Mouse (Mus musculus): ENCODE results near the gene Gm765. TPM values are rescaled to one million over a fixed set of nuclear protein-coding genes. Genes with fewer than 3 reads are reported as not detected.

Gene Gm765
- polyA plus RNA-seq, 1 experiment from 2014 or later, result not detected

GRCm38 (mm10) chr6:98287521-98287920, 55.0 kb downstream of the Gm765 start:
- H3K4me3 ChIP-seq, result no peak overlapping the region
- WGBS, result 53% methylated on average over 6 of the region's 6 CpGs
- no peak overlapping the region for H3K9ac ChIP-seq
- H3K36me3 ChIP-seq (ENCODE audit: poor library complexity, severe bottlenecking), result no peaks in the 10 kb centered on the region
- H3K27me3 ChIP-seq, result no peaks in the 10 kb centered on the region
- no peak overlapping the region for H3K4me2 ChIP-seq
- H3K4me1 ChIP-seq, result 0 out of 2 replicates have a peak, but pooled peaks cover 8% of the 10 kb centered on the region
- no peak overlapping the region for H3K27ac ChIP-seq
- H3K9me3 ChIP-seq (replicated peaks), result no peaks in the 10 kb centered on the region
- no peak for ATAC-seq

GRCm38 (mm10) chr6:98285190-98285589, 57.4 kb downstream of the Gm765 start:
- 93% methylated on average over 2 of the region's 2 CpGs for WGBS

GRCm38 (mm10) chr6:98282791-98283190, 59.8 kb downstream of the Gm765 start:
- Histone ChIP-seq H3K27me3 (no peaks in the 10 kb centered on the region), H3K4me3 (no peak overlapping the region), H3K36me3 (ENCODE audit: poor library complexity, severe bottlenecking) (no peaks in the 10 kb centered on the region), H3K9ac (no peak overlapping the region), H3K4me2 (no peak overlapping the region), H3K9me3 (replicated peaks) (no peaks in the 10 kb centered on the region), H3K4me1 (0 out of 2 replicates have a peak, but pooled peaks cover 3% of the 10 kb centered on the region), H3K27ac (no peak overlapping the region)
- WGBS, result 77% methylated on average over 4 of the region's 4 CpGs
- no peak for ATAC-seq

More at GRCm38 (mm10) chr6:98285190-98285589, 57.4 kb downstream of the Gm765 start:
- no peak overlapping the region for H3K4me3 ChIP-seq
- no peaks in the 10 kb centered on the region for H3K9me3 ChIP-seq (replicated peaks)
- no peaks in the 10 kb centered on the region for H3K27me3 ChIP-seq
- H3K4me1 ChIP-seq, result 0 out of 2 replicates have a peak, but pooled peaks cover 8% of the 10 kb centered on the region
- no peak overlapping the region for H3K4me2 ChIP-seq
- H3K27ac ChIP-seq, result no peak overlapping the region
- H3K9ac ChIP-seq, result no peak overlapping the region
- H3K36me3 ChIP-seq (ENCODE audit: poor library complexity, severe bottlenecking), result no peaks in the 10 kb centered on the region
- ATAC-seq, result no peak

- H3K9me3 ChIP-seq (replicated peaks), result no peaks in the 10 kb centered on the region
- 89% methylated on average over 1 of the region's 1 CpGs for WGBS
- ATAC-seq, result no peak
Measured at GRCm38 (mm10) chr6:98271553-98271952, 71.0 kb downstream of the Gm765 start.

GRCm38 (mm10) chr6:98262961-98263360, 79.6 kb downstream of the Gm765 start:
- no peak overlapping the region for H3K4me2 ChIP-seq
- H3K4me1 ChIP-seq, result no peaks in the 10 kb centered on the region
- H3K4me3 ChIP-seq, result no peak overlapping the region
- WGBS, result 62% methylated on average over 2 of the region's 2 CpGs
- no peaks in the 10 kb centered on the region for H3K27me3 ChIP-seq
- H3K36me3 ChIP-seq (ENCODE audit: poor library complexity, severe bottlenecking), result no peaks in the 10 kb centered on the region
- peaks cover 14% of the 10 kb centered on the region; the same call in 1 of the 2 replicates for H3K9me3 ChIP-seq (replicated peaks)
- no peak overlapping the region for H3K9ac ChIP-seq
- H3K27ac ChIP-seq, result no peak overlapping the region
- ATAC-seq, result no peak

More at GRCm38 (mm10) chr6:98271553-98271952, 71.0 kb downstream of the Gm765 start:
- Histone ChIP-seq H3K4me1 (no peaks in the 10 kb centered on the region), H3K4me3 (no peak overlapping the region), H3K36me3 (ENCODE audit: poor library complexity, severe bottlenecking) (no peaks in the 10 kb centered on the region), H3K4me2 (no peak overlapping the region), H3K27me3 (no peaks in the 10 kb centered on the region), H3K27ac (no peak overlapping the region), H3K9ac (no peak overlapping the region)

DNA sequence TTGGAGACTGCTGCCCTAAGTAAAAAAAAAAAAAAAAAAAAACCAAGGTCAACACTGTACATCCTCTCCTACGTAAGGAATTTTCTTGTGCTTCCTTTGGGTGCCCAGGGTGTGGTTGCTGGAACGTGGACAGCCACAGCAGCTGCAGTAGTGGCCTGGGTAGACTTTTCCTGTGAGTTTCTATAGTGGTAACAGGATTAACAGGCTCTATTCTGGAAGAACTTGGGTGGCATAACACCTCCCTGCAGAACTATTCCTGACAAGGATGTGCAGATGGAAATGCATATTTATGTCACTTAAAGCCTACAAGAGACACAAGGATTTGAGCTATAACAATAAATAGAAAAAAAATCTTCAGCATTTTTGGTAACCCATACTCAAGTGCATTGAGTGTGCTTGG, 83.5 kb downstream of the Gm765 start:
- Histone ChIP-seq H3K36me3 (ENCODE audit: poor library complexity, severe bottlenecking) (no peaks in the 10 kb centered on the region), H3K27me3 (no peaks in the 10 kb centered on the region), H3K4me2 (no peak overlapping the region), H3K27ac (no peak overlapping the region), H3K4me3 (no peak overlapping the region), H3K9ac (no peak overlapping the region), H3K9me3 (replicated peaks) (peaks cover 14% of the 10 kb centered on the region; the same call in 1 of the 2 replicates), H3K4me1 (no peaks in the 10 kb centered on the region)
- 66% methylated on average over 2 of the region's 2 CpGs for WGBS
- ATAC-seq, result no peak

GRCm38 (mm10) chr6:98246449-98246848, 96.1 kb downstream of the Gm765 start:
- ATAC-seq, result no peak
- H3K27ac ChIP-seq, result no peak overlapping the region

GRCm38 (mm10) chr6:98243186-98243585, 99.4 kb downstream of the Gm765 start:
- WGBS, result 34% methylated on average over 6 of the region's 6 CpGs
- Histone ChIP-seq H3K9me3 (replicated peaks) (no peaks in the 10 kb centered on the region), H3K9ac (no peak overlapping the region), H3K4me2 (no peak overlapping the region), H3K4me1 (peaks cover 8% of the 10 kb centered on the region), H3K27ac (no peak overlapping the region), H3K4me3 (no peak overlapping the region), H3K27me3 (no peaks in the 10 kb centered on the region), H3K36me3 (ENCODE audit: poor library complexity, severe bottlenecking) (no peaks in the 10 kb centered on the region)
- ATAC-seq, result no peak

More at GRCm38 (mm10) chr6:98246449-98246848, 96.1 kb downstream of the Gm765 start:
- no peak overlapping the region for H3K9ac ChIP-seq
- no peak overlapping the region for H3K4me2 ChIP-seq
- H3K4me3 ChIP-seq, result no peak overlapping the region
- no peaks in the 10 kb centered on the region for H3K9me3 ChIP-seq (replicated peaks)
- no peaks in the 10 kb centered on the region for H3K27me3 ChIP-seq
- H3K36me3 ChIP-seq (ENCODE audit: poor library complexity, severe bottlenecking), result no peaks in the 10 kb centered on the region
- H3K4me1 ChIP-seq, result peaks cover 8% of the 10 kb centered on the region
- 86% methylated on average over 2 of the region's 2 CpGs for WGBS

- 90% methylated on average over 8 of the region's 8 CpGs for WGBS
- no peak overlapping the region for H3K9ac ChIP-seq
- no peak for ATAC-seq
- H3K27ac ChIP-seq, result no peak overlapping the region
- no peak overlapping the region for H3K4me2 ChIP-seq
- no peaks in the 10 kb centered on the region for H3K27me3 ChIP-seq
- H3K9me3 ChIP-seq (replicated peaks), result no peaks in the 10 kb centered on the region
- no peaks in the 10 kb centered on the region for H3K36me3 ChIP-seq (ENCODE audit: poor library complexity, severe bottlenecking)
- H3K4me1 ChIP-seq, result peaks cover 8% of the 10 kb centered on the region
- no peak overlapping the region for H3K4me3 ChIP-seq
Measured at GRCm38 (mm10) chr6:98240561-98241272, 101.8 kb downstream of the Gm765 start.

DNA sequence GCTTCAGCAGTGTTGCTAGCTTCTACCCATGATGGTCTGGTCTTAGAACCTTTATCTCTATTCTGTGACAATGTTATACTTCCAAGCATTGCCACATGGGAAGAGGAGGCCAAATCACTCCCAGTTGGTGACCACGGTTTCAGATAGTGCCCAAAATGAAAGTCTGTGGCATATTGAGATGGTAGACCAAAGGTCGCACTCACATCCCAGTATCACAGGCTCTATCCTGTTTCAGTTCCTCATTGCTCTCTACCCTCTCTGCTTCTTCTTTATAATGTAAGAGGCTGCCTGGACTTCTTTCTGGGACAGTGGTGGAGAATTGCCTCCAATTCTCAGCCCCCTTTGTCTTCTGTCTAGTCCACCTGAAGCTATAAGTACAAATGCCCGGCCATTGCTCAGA, 108.5 kb downstream of the Gm765 start:
- H3K9ac ChIP-seq, result no peak overlapping the region
- no peak overlapping the region for H3K4me2 ChIP-seq
- H3K4me1 ChIP-seq, result no peaks in the 10 kb centered on the region
- no peaks in the 10 kb centered on the region for H3K36me3 ChIP-seq (ENCODE audit: poor library complexity, severe bottlenecking)
- WGBS, result 93% methylated on average over 3 of the region's 3 CpGs
- no peaks in the 10 kb centered on the region for H3K9me3 ChIP-seq (replicated peaks)
- no peaks in the 10 kb centered on the region for H3K27me3 ChIP-seq
- ATAC-seq, result no peak
- H3K27ac ChIP-seq, result no peak overlapping the region
- H3K4me3 ChIP-seq, result no peak overlapping the region

DNA sequence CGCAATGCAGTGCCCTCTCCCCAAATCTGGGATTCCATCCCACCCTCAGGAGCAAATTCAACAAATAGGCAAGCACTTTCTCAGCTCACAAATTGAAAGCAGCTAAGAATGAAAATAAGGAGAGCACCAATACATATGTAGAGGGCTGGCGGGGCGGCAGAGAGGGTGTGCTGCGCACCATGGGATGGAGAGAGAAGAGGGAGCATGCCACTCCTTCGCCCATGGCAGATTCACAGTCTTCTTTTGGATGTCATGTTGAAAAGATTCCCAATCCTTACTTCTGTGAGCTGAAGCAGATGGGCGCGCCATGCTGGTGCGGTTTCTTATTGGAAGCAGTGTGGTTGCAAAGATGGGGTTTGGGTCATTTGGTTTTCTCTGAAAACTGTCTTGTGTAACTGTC, 118.6 kb downstream of the Gm765 start:
- Histone ChIP-seq H3K9me3 (replicated peaks) (no peaks in the 10 kb centered on the region), H3K27me3 (no peaks in the 10 kb centered on the region), H3K9ac (no peak overlapping the region), H3K4me2 (no peak overlapping the region), H3K4me1 (no peaks in the 10 kb centered on the region), H3K4me3 (no peak overlapping the region), H3K27ac (no peak overlapping the region), H3K36me3 (ENCODE audit: poor library complexity, severe bottlenecking) (no peaks in the 10 kb centered on the region)
- ATAC-seq, result no peak; the same call in 1 of the 2 replicates
- WGBS, result 92% methylated on average over 8 of the region's 8 CpGs

GRCm38 (mm10) chr6:98221970-98222369, 120.6 kb downstream of the Gm765 start:
- no peak overlapping the region for H3K4me3 ChIP-seq
- no peak overlapping the region for H3K4me2 ChIP-seq
- no peaks in the 10 kb centered on the region for H3K4me1 ChIP-seq
- no peak overlapping the region for H3K27ac ChIP-seq
- ATAC-seq, result no peak; the same call in 1 of the 2 replicates
- WGBS, result 79% methylated on average over 16 of the region's 16 CpGs
- no peaks in the 10 kb centered on the region for H3K27me3 ChIP-seq
- H3K9ac ChIP-seq, result no peak overlapping the region
- no peaks in the 10 kb centered on the region for H3K36me3 ChIP-seq (ENCODE audit: poor library complexity, severe bottlenecking)
- no peaks in the 10 kb centered on the region for H3K9me3 ChIP-seq (replicated peaks)

- 90% methylated on average over 3 of the region's 3 CpGs for WGBS
- H3K4me1 ChIP-seq, result no peaks in the 10 kb centered on the region
- no peak for ATAC-seq
- no peak overlapping the region for H3K27ac ChIP-seq
- H3K9me3 ChIP-seq (replicated peaks), result no peaks in the 10 kb centered on the region
- H3K36me3 ChIP-seq (ENCODE audit: poor library complexity, severe bottlenecking), result no peaks in the 10 kb centered on the region
- H3K9ac ChIP-seq, result no peak overlapping the region
- H3K4me2 ChIP-seq, result no peak overlapping the region
- no peaks in the 10 kb centered on the region for H3K27me3 ChIP-seq
- H3K4me3 ChIP-seq, result no peak overlapping the region
Measured at GRCm38 (mm10) chr6:98212225-98212624, 130.3 kb downstream of the Gm765 start.

Measured in forebrain, embryonic 13.5 days (tissue).